Mouse (Mus musculus) E14TG2a.4 (cell line): ENCODE results near the gene Dock8.

ENCODE experiments used
- CTCF ChIP-seq: conservative IDR thresholded peaks from 2 replicates; pipeline ENCODE4 v1.5.1; 2014; ENCODE audit warnings: low read length
- NANOG ChIP-seq: IDR thresholded peaks from 2 replicates; pipeline ENCODE4 v1.6.1; 2014; ENCODE audit warnings: borderline replicate concordance, low read length, mixed read lengths
- POU5F1 ChIP-seq: IDR thresholded peaks from 2 replicates; pipeline ENCODE4 v1.6.1; 2014; ENCODE audit warnings: low read length, borderline replicate concordance

DNA sequence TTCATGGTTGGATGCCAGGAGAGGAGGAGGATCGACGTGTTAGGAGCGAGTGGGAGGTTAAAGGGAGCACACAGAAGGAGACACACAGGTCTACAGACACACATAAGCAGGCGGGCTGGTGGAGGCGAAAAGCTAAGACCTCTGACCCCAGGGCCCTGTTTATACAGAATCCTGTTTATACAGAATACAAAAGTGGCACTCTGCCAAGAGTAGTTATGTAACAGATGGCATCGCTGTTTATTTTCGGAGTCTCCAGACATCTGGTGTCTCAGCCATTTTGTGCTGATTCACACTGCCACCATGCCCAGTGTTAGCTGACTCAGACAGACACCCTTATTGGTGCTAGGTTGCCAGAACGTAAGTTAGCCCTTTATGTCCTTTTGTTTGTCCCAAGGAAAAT, 18.0 kb upstream of the Dock8 start:
- TF ChIP-seq CTCF: no peak
- no peak for TF ChIP-seq POU5F1
- no peak for TF ChIP-seq NANOG
